Mouse (Mus musculus): Measurements from ENCODE around the gene Slc47a2. TPM values are rescaled to one million over a fixed set of nuclear protein-coding genes. Genes with fewer than 3 reads are reported as not detected.

Gene Slc47a2
- total and polyA plus RNA-seq, 2 experiments from 2014 or later = not detected

DNA sequence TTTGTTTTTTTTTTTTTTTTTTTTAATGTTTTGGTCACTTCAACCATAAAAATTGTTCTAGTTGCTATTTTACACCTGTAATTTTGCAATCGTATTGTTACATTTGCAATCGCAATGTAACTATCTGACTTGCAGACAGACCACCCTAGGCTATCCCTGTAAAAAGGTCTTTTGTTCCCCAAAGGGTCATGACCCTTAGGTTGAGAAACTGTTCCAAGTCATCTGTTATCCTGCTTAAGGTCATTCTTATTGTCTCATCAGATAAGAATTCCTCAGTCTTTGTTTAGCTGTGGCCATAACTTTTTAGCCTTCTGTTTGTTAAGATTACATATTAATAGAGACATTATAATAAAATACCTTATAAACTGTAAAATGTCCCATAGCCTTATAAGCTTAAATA, 49.4 kb downstream of the Slc47a2 start:
- no peak for TF ChIP-seq CTCF (IDR thresholded peaks at IDR 0.05; ENCODE audit: low read depth)
- Histone ChIP-seq H3K9ac (no peak overlapping the region), H3K27me3 (ENCODE audit: insufficient read depth, low read length) (no peaks in the 10 kb centered on the region), H3K4me1 (ENCODE audit: insufficient read depth) (no peaks in the 10 kb centered on the region), H3K4me3 (ENCODE audit: low read depth, low read length) (no peak overlapping the region), H3K36me3 (ENCODE audit: insufficient read depth) (no peaks in the 10 kb centered on the region), H3K27ac (ENCODE audit: low read depth, low read length) (no peak overlapping the region), H3K9me3 (ENCODE audit: low read length) (no peaks in the 10 kb centered on the region), H3K4me2 (ENCODE audit: low read depth) (no peak overlapping the region)
- 67% methylated on average over 2 of the region's 2 CpGs for WGBS
- DNase-seq (no peak), ATAC-seq (no peak)

DNA sequence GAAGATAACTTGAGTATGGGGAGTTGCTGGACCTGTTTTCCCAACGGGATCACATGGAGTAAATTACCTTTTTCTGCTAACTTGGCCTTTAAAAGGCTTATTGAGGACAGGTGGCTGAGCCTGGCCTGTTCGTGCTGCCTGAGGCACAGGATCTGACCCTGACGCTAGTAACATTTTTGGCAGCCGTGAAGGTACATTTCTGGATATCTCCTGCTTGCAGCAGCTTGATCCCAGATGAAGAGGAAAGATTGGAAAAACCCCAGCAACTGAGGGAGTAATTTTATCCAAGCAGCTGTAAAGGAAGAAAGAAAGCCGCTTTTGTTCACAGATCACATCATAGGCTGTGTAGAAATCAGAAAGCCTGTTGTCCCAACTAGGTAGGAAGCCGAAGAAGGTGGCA, 58.3 kb downstream of the Slc47a2 start:
- Histone ChIP-seq H3K9me3 (ENCODE audit: low read length) (no peaks in the 10 kb centered on the region), H3K36me3 (ENCODE audit: insufficient read depth) (no peaks in the 10 kb centered on the region), H3K4me3 (ENCODE audit: low read depth, low read length) (no peak overlapping the region), H3K4me1 (ENCODE audit: insufficient read depth) (no peaks in the 10 kb centered on the region), H3K4me2 (ENCODE audit: low read depth) (no peak overlapping the region), H3K27me3 (ENCODE audit: insufficient read depth, low read length) (no peaks in the 10 kb centered on the region), H3K27ac (ENCODE audit: low read depth, low read length) (no peak overlapping the region), H3K9ac (no peak overlapping the region)
- ATAC-seq (no peak), DNase-seq (no peak)
- 74% methylated on average over 6 of the region's 6 CpGs for WGBS
- no peak for TF ChIP-seq CTCF (IDR thresholded peaks at IDR 0.05; ENCODE audit: low read depth)

DNA sequence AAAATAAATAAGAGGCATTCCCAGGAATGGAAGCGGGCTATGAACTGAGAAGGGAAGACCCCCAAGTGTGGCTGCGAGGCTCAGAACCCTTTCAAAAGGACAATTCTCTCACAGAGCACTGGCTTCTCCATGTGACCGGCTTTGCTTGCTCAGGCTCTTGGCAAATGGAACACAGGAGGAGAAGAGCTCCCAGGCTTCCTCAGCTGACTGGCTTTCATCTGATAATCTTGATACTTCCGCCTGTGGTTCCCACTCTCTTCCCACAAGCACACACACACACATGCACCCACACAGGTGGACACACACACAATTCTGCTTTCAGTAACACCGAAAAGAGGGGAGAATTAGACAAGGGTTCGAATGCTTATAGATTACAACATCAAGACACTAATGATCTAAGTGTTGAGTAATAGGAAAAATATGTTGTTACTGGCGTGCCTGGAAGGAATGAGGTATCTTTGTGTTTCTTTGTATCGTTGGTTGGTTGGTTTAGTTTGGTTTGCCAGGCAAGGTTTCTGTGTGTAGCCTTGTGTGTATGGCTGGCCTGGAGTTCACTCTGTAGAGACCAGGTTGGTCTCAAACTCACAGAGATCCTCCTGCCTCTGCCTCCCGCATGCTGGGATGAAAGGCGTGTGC, 59.1 kb downstream of the Slc47a2 start:
- no peaks in the 10 kb centered on the region for H3K9me3 ChIP-seq (ENCODE audit: low read length)
- TF ChIP-seq CTCF (IDR thresholded peaks at IDR 0.05; ENCODE audit: low read depth) = no peak
- no peaks in the 10 kb centered on the region for H3K4me1 ChIP-seq (ENCODE audit: insufficient read depth)
- no peaks in the 10 kb centered on the region for H3K27me3 ChIP-seq (ENCODE audit: insufficient read depth, low read length)
- no peak overlapping the region for H3K4me3 ChIP-seq (ENCODE audit: low read depth, low read length)
- no peaks in the 10 kb centered on the region for H3K36me3 ChIP-seq (ENCODE audit: insufficient read depth)
- ATAC-seq = no peak
- H3K4me2 ChIP-seq (ENCODE audit: low read depth) = no peak overlapping the region
- no peak for DNase-seq
- WGBS = 88% methylated on average over 10 of the region's 10 CpGs
- H3K9ac ChIP-seq = no peak overlapping the region
- no peak overlapping the region for H3K27ac ChIP-seq (ENCODE audit: low read depth, low read length)

DNA sequence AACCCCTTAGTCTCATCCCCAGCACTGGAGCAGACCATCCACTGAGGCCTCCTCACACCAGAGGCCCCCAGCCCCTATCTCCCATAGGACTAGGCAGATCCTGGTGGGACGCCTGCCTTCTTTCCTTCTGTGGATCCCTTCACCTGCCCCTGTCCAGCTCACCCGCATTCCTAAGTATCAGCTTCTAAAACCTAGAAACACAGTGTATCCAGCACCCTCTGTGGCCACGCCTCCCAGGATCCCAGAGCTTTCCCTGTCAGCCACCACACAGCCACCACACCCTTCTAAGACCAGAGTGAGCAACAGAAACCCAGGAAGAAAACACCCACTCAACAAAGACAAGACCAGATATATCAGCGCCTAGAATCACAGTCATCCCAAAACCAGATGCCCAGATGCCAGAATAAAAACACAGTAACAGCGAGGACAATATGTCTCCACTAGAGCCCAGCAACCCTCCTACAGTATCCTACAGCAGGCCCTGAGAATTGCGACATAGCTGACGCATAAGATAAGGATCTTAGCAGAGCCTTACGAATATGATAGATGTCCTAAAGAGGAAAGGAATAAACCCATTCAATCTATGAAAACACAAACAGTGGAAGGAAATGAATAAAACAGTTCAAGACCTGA, 64.1 kb downstream of the Slc47a2 start:
- Histone ChIP-seq H3K4me3 (ENCODE audit: low read depth, low read length) (no peak overlapping the region), H3K27ac (ENCODE audit: low read depth, low read length) (no peak overlapping the region), H3K27me3 (ENCODE audit: insufficient read depth, low read length) (no peaks in the 10 kb centered on the region), H3K9ac (no peak overlapping the region), H3K36me3 (ENCODE audit: insufficient read depth) (no peaks in the 10 kb centered on the region), H3K4me1 (ENCODE audit: insufficient read depth) (no peaks in the 10 kb centered on the region), H3K9me3 (ENCODE audit: low read length) (no peaks in the 10 kb centered on the region), H3K4me2 (ENCODE audit: low read depth) (no peak overlapping the region)
- ATAC-seq = no peak
- TF ChIP-seq CTCF (IDR thresholded peaks at IDR 0.05; ENCODE audit: low read depth) = no peak
- DNase-seq = no peak
- WGBS = 88% methylated on average over 8 of the region's 8 CpGs

DNA sequence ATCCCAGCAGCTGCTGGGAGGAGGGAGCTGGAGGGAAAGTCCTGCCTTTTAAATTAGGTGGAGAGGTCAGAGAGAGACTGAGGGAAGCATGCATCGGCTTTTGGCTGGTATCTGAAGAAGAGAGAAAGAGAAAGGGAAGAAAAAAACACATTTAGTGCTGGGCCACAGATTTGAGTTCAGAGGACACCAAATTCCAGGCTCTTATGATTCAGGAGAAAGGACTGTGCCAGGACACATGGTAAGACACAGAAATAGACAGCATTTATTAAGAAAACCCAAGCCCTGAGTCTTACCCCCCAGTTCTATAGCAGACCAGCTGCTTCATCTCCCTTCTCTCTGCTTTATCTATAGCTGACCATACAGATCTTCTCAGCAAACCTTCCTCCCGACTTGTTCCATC, 64.7 kb downstream of the Slc47a2 start:
- no peak for DNase-seq
- Histone ChIP-seq H3K4me1 (ENCODE audit: insufficient read depth) (no peaks in the 10 kb centered on the region), H3K27me3 (ENCODE audit: insufficient read depth, low read length) (no peaks in the 10 kb centered on the region), H3K9ac (no peak overlapping the region), H3K9me3 (ENCODE audit: low read length) (no peaks in the 10 kb centered on the region), H3K36me3 (ENCODE audit: insufficient read depth) (no peaks in the 10 kb centered on the region), H3K4me2 (ENCODE audit: low read depth) (no peak overlapping the region), H3K27ac (ENCODE audit: low read depth, low read length) (no peak overlapping the region), H3K4me3 (ENCODE audit: low read depth, low read length) (no peak overlapping the region)
- no peak for ATAC-seq
- TF ChIP-seq CTCF (IDR thresholded peaks at IDR 0.05; ENCODE audit: low read depth) = no peak
- WGBS = 61% methylated on average over 2 of the region's 2 CpGs

DNA sequence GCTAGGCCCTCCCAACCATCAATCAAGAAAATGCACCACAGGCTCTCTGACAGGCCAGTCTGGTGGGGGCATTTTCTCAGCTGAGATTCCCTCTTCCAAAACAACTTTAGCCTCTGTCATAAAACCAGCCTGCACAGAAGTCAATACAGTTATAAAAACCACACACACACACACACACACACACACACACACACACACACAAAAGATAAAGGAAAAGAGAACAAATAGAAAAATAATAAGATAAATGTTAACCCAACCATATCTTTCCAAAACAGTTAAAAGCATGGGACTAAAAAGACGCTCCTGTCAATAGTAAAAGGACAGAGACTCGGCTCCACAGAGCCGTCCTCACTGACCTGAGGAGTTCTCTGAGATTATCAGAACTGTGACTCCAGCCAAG, 66.2 kb downstream of the Slc47a2 start:
- DNase-seq = no peak
- no peak overlapping the region for H3K4me3 ChIP-seq (ENCODE audit: low read depth, low read length)
- H3K4me1 ChIP-seq (ENCODE audit: insufficient read depth) = no peaks in the 10 kb centered on the region
- no peak overlapping the region for H3K4me2 ChIP-seq (ENCODE audit: low read depth)
- ATAC-seq = no peak
- no peak for TF ChIP-seq CTCF (IDR thresholded peaks at IDR 0.05; ENCODE audit: low read depth)
- no peak overlapping the region for H3K9ac ChIP-seq
- WGBS = 86% methylated on average over 3 of the region's 3 CpGs
- no peaks in the 10 kb centered on the region for H3K36me3 ChIP-seq (ENCODE audit: insufficient read depth)
- no peaks in the 10 kb centered on the region for H3K27me3 ChIP-seq (ENCODE audit: insufficient read depth, low read length)
- no peak overlapping the region for H3K27ac ChIP-seq (ENCODE audit: low read depth, low read length)
- H3K9me3 ChIP-seq (ENCODE audit: low read length) = no peaks in the 10 kb centered on the region

DNA sequence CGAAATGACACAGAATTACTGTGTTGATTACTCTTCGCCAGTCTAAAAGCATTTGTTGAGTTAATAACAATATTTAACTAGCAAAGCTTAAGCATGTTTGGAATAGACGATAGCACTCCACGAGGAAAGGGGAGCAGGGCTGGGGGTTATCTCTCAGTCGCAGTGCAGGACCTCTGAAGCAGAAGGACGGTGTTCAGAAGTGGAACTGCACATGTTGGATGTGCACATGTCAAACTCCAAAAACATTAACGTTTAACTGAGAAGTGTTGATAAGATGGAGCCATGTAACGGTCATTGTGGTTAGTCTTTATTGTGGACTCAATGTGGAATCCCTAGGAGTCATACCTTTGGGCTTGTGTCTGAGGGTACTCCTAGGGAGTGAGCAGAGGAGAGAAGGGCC, 67.6 kb downstream of the Slc47a2 start:
- no peaks in the 10 kb centered on the region for H3K27me3 ChIP-seq (ENCODE audit: insufficient read depth, low read length)
- H3K9me3 ChIP-seq (ENCODE audit: low read length) = no peaks in the 10 kb centered on the region
- no peak overlapping the region for H3K9ac ChIP-seq
- no peak overlapping the region for H3K27ac ChIP-seq (ENCODE audit: low read depth, low read length)
- no peak overlapping the region for H3K4me3 ChIP-seq (ENCODE audit: low read depth, low read length)
- H3K4me1 ChIP-seq (ENCODE audit: insufficient read depth) = no peaks in the 10 kb centered on the region
- ATAC-seq (no peak), DNase-seq (no peak)
- WGBS = 82% methylated on average over 8 of the region's 8 CpGs
- H3K4me2 ChIP-seq (ENCODE audit: low read depth) = no peak overlapping the region
- H3K36me3 ChIP-seq (ENCODE audit: insufficient read depth) = no peaks in the 10 kb centered on the region
- no peak for TF ChIP-seq CTCF (IDR thresholded peaks at IDR 0.05; ENCODE audit: low read depth)
